Mouse (Mus musculus): ENCODE measurements at regions not wholly inside any gene's neighbourhood (a gene's known extent, or its start where the extent isn't known, plus 50 kb on each side); places are given as distances from the start of the nearest gene placed in this dataset.

GRCm38 (mm10) chr3:134169922-134170321 is 66.4 kb upstream of the Cxxc4 start:
- H3K27me3 ChIP-seq, result no peaks in the 10 kb centered on the region
- ChIA-PET CTCF (interaction anchor here (0.8 to 1.7 kb wide), 3 partner anchors 10 to 26 kb away, joined by 3 to 6 read pairs (median 3); no protein-coding TSS in a partner anchor), POLR2A (no interaction called here)
- no peak for TF ChIP-seq CTCF (IDR thresholded peaks at IDR 0.05)
- in situ Hi-C loops (cut with MboI; ENCODE audit: low pct_unique_long_range_greater_than_20kb), result no loop called here
- DNase-seq (ENCODE audit: low read depth, low spot score) (no peak), ATAC-seq (no peak)

- no peak for DNase-seq (ENCODE audit: low read depth, low spot score)
- TF ChIP-seq CTCF (IDR thresholded peaks at IDR 0.05), result no peak
- ChIA-PET POLR2A (no interaction called here), CTCF (interaction anchor here (0.7 kb wide), 1 partner anchor 13 kb away, joined by 3 read pairs; no protein-coding TSS in a partner anchor)
- H3K27me3 ChIP-seq, result no peaks in the 10 kb centered on the region
- in situ Hi-C loops (cut with MboI; ENCODE audit: low pct_unique_long_range_greater_than_20kb), result no loop called here
- no peak for ATAC-seq
These were observed 63.9 kb upstream of the Cxxc4 start for GRCm38 (mm10) chr3:134172357-134172756.

GRCm38 (mm10) chr3:134178491-134179054 is 57.7 kb upstream of the Cxxc4 start:
- ChIA-PET POLR2A (no interaction called here), CTCF (interaction anchor here (1.0 to 1.5 kb wide), 3 partner anchors 9 to 50 kb away, joined by 3 to 4 read pairs (median 3); no protein-coding TSS in a partner anchor)
- no peaks in the 10 kb centered on the region for H3K27me3 ChIP-seq
- ATAC-seq (no peak), DNase-seq (ENCODE audit: low read depth, low spot score) (no peak)
- TF ChIP-seq CTCF (IDR thresholded peaks at IDR 0.05), result no peak
- in situ Hi-C loops (cut with MboI; ENCODE audit: low pct_unique_long_range_greater_than_20kb), result no loop called here

GRCm38 (mm10) chr3:134184042-134184441 is 52.2 kb upstream of the Cxxc4 start:
- POLR2A ChIA-PET, result no interaction called here

More at GRCm38 (mm10) chr3:134184042-134184441, 52.2 kb upstream of the Cxxc4 start:
- CTCF ChIA-PET, result interaction anchor here (1.4 kb wide), 1 partner anchor 17 kb away, joined by 3 read pairs; no protein-coding TSS in a partner anchor
- DNase-seq (ENCODE audit: low read depth, low spot score) (no peak), ATAC-seq (no peak)
- H3K27me3 ChIP-seq, result no peaks in the 10 kb centered on the region
- in situ Hi-C loops (cut with MboI; ENCODE audit: low pct_unique_long_range_greater_than_20kb), result no loop called here
- TF ChIP-seq CTCF (IDR thresholded peaks at IDR 0.05), result no peak
